Mouse (Mus musculus) G1E-ER4 (cell line): ENCODE measurements around the gene 3110001I22Rik. TPM values are rescaled to one million over a fixed set of nuclear protein-coding genes. Genes with fewer than 3 reads are reported as not detected.

Experiments
- GATA1 ChIP-seq: IDR thresholded peaks from one replicate; pipeline ENCODE4 v1.8.0; 2012; ENCODE audit warnings: low read length, inconsistent platforms
- polyA plus RNA-seq: library from polyadenylated mRNA; stranded (reverse); fragments of >175 nt; gene quantifications from 2 replicates; pipeline ENCODE4 v1.2.3, GENCODE M21; 2012

3110001I22Rik gene
- polyA plus RNA-seq = 0.39 and 0.67 TPM in 2 replicates

DNA sequence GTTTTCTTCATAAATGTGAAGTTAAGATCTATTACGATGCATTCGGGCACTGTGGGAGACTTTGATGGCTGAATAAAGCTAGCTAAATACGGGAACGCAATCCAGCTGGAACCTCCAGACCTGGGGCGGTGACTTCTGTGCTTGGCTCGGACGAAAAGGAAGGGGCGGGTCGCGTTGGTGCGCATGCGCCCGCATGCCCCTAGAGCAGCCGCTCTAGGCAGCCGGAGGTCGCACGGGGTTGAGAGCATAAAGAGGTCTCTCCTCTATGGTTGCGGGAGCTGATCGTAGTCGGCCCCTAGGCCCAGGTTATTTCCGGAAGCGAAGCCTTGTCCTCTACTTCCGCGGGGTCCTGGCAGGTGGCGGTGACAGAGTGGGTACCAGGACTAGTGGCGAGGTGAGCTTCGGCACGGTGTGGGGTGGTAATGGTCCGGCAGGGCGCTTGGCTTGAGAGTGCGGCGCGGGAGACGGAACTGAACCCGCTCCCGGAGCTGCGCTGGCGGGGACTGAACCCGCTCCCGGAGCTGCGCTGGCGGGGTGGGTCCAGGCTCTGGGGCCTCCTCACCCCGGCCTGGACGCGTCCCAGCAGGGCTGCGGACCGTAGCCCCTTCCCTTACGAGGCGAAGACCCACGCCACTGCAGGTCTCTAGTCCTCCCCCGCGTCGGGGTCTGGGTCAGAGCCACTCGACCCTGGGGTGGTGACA, at the start of gene 3110001I22Rik, which contains the start of gene Bfar:
Gene 3110001I22Rik, plus strand, starts transcription at position 245 of the 701 bp plus-strand sequence.
Gene Bfar, plus strand, starts transcription at position 174 of the 701 bp plus-strand sequence.
- TF ChIP-seq GATA1 = no peak

DNA sequence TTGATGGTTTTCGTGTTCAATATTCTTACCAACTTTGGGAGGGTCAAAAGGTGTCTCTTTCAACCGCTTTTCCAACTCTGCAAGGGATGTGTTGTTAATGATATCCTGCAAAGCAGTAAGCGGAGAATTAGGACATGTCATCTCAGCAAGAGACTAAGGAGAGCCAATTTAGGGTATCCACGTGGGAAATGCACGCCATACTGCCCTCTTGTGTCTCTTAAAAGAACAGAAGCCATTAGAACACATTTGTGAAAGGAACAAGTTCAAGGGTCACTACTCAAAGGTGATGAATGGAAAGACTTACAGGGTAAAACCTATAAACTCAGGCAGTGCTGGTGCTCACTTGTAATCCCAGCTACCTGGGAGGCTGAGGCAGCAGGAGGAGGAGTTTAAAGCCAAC, 43.4 kb upstream of the 3110001I22Rik start:
- no peak for TF ChIP-seq GATA1

DNA sequence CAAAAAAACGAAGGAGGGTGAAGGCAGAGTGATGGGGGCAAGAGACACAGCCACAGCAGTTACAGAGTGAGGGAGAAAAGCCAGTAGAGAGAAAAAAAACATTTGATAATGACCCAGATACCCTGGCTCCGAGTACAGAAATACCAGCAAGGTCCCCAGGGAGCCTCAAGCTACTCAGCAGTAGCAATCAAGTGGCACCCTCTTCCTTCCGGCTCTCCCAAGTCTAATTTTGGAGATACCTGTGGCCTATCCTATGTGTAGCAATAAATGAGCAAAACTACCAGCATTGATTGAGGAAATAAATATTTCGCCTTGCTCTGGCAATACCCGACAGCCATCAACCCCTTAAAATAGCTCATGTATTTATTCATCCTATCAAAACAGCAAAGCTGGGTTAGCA, 32.2 kb upstream of the 3110001I22Rik start:
- TF ChIP-seq GATA1 = no peak

DNA sequence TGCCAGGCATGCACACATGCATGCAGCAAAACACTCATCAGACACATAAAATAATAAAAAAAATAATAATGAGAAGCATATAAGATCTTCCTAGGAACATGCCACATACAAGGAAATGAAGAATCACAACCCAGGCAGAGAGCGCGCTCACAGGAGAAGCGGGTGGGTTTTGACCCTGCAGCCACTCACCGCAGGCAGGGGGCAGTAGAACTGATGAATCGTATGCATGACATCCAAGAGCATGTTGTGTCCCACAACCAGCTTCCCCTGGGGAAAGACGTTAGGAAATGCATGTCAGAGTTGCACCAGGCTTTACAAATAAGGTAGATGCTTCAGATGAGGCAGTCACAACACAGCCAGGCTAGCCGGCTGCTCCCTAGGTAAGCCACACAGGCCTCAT, 31.7 kb upstream of the 3110001I22Rik start:
- no peak for TF ChIP-seq GATA1

DNA sequence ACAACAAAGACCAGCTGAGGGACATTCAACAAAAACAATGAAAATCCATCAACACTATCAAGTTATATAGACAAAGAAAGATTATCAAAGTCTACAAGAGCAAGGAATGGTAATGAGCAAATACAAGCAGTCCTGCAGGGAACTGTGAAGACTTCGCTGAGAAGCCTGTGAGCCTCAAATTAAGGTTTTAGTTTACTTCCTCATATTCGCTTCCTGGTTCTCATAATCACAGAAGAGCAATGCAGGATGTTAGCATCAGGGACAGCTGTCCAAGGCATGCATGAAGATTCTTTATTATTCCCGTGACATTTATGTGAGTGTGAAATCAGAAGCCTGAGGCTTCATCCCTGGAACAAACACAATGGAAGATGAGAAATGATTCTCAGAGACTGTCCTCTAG, 27.3 kb upstream of the 3110001I22Rik start:
- no peak for TF ChIP-seq GATA1

DNA sequence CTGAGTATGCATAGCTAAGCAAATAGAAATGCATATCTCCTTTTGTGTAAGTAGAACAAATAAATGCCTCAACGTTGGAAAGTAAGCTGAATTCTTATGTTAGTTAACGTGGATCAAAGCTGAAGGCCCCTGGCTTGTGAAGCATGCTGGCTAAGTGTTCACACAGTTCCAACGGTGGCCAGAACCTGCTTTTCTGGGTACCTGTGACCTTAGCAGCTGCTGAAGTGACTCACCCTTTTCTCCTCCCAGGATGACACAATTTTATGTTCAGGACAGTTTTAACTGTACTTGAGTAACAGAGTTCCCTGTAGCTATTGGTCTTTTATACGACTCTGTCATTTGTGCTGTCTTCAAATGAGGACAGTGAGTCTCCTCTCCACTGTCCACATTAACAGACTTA, 25.8 kb upstream of the 3110001I22Rik start:
- TF ChIP-seq GATA1 = no peak

DNA sequence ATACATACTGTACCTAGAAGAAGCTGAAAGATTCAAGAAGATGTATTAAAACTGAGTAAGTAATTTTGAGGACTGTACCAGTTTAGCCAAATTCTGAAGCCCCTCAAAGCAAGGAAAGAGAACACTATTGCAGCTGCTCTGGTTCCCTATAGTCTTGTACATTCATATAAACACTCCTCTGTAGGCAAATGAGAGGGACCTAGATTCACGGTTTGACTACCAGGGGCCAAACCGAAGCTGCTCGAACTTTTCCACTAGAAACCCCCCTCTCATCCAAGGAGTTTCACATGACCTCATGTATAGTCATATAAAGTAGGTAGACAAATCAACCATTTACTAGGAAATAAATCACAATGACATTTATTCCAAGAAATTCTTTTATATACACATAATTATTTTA, 12.8 kb upstream of the 3110001I22Rik start:
- no peak for TF ChIP-seq GATA1

DNA sequence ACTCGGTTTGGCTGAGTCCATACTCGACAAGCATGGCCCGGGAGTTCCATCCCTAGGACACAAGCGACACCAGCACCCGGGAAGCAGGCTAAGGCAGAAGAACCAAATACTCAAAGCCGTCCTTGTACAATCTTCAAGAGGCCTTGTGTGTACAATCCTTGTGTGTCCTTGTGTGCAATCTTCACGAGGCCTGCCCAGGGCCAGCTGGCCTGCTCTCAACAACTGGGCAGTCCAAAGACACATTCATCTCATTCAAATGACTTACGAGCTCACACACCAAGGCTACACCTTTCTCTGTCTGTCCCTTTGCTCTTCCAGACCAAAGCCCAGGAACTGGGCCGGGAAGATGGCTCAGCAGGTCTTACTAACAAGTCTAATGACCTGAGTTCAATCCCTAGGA, 11.0 kb upstream of the 3110001I22Rik start:
- no peak for TF ChIP-seq GATA1

DNA sequence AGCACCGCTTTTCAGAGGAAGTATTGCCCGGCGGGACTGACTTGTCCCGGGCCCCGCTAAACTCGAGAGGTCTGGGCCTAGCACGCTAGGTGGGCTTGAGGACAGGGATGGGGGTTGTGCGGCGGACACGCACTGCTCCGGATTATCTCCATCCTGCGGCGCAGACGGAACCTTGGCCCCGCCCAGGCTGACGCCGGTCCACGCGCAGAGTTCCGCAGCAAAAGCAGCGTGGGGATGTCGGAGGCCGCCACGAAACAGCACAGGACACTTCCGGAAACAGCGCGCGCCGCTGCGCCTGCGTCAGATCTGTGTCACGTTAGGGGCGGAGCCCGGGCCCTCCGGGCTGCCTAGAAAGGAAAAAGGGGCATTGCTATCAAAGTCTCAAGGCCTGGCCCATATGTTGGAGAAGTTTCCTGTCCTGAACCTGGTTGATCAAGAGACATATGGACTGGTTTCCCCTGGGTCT, 3.8 kb upstream of the 3110001I22Rik start, which contains the start of gene Parn:
Gene Parn, minus strand, starts transcription at position 293 of the 466 bp plus-strand sequence.
- TF ChIP-seq GATA1 = no peak

DNA sequence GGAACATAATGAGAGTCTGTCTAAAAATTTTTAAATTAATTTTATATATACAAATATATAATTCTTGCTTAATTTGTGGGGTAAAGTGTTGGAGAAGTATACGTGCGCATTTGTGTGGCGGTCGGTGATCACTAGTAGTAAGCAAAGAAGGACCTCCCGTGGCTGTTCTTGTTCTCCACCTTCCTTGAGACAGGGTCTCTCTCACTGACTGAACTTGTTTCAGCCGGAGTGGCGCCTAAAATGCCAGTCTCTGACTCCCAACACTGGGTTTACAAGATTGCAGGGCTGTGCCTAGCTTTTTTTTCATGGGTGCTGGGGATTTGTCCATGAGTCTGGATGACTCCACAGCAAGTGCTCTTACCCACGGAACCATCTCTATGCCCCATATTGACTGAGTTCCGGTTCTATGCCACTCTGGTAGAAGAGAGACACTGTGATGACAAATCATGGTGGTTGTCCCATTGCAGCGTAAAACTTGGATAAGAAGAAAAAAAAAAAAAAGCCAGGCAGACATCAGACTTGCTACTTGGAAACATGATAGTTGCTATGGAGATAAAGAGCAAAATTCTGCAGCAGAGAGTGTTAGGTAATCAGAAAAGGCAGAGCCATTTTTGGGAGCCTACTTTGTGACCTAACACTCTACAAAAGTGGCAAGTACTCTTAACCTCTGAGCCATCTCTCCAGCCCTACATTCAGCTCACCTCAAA, 3.2 kb upstream of the 3110001I22Rik start:
- TF ChIP-seq GATA1 = peak; percentile 9

DNA sequence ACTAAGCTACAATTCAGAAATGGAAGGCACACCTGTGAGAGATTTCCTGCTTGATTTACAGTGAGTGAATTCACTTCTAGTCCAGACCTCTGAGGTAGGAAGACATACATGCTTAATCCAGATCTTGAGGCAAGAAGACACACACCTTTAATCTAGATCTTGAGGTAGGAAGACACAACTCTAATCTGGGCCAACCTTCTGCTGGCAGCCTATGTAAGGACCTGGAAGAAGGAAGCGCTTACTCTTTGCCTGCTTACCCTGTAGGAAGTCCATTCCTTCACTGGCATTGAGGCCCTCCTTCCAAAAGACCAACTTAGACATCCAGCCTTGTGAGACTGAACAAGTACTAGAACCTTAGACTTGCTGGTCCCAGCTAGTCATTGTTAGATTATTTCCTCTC, 2.4 kb upstream of the 3110001I22Rik start:
- no peak for TF ChIP-seq GATA1

DNA sequence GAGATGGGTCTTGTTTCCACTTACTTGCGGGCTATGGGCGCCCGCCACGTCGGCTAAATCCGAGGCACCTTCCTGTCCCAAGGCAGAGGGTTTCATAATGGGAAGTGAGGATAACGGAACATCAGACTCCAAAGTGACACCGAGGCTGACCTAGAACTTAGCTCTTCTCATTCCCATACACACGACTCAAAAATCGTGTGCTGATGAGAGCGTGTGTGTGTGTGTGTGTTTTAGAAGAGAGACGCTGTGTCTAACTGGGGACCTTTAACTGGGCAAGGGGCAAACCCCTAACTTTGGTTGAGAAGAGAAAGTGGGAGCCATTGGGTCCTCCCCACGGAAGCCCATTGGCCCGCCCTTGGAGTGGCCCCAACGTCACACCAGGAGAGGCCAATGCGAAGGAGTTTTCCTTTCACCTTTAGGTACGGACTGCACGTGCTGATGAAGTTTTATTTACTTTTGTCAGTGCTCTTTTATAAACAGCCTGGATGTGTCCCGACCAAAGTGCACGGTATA, 713 bp downstream of the 3110001I22Rik start:
- TF ChIP-seq GATA1 = no peak

DNA sequence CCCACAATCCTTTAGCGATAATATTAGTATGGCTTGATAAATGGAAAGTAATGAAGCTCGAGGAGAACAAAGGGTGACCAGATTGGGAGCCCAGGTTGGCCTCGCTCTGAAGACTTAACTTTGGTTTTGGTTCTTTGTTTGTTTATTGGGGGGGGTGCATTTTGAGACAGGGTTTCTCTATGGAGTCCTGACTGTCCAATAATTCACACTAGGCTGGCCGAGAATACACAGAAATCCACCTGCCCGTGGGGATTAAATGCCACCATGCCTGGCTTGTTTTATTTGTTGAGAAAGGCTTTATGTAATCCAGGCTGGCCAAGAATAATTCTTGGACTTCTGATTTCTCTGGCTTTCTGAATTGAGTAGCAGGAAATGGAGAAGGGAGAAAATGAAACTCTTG, 1.4 kb downstream of the 3110001I22Rik start:
- no peak for TF ChIP-seq GATA1

DNA sequence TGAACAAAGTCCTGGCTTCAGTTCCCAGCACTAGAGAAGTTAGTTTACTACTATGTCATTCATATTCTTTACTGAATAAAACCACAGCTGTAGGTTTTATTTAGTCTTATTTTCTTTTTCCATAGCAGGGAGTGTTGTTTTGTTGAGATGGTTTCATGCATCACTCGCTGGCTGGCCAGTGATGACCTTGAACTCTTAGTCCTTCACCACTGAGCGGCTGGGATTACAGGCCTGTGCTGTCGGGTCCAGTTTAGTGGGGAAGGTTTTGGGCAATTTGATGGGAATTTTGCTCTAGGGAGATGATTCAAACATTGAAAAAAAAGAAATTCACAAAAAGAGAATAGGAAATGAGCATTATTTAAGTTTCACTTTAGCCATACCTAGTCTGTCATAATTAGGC, 2.8 kb downstream of the 3110001I22Rik start:
- no peak for TF ChIP-seq GATA1

DNA sequence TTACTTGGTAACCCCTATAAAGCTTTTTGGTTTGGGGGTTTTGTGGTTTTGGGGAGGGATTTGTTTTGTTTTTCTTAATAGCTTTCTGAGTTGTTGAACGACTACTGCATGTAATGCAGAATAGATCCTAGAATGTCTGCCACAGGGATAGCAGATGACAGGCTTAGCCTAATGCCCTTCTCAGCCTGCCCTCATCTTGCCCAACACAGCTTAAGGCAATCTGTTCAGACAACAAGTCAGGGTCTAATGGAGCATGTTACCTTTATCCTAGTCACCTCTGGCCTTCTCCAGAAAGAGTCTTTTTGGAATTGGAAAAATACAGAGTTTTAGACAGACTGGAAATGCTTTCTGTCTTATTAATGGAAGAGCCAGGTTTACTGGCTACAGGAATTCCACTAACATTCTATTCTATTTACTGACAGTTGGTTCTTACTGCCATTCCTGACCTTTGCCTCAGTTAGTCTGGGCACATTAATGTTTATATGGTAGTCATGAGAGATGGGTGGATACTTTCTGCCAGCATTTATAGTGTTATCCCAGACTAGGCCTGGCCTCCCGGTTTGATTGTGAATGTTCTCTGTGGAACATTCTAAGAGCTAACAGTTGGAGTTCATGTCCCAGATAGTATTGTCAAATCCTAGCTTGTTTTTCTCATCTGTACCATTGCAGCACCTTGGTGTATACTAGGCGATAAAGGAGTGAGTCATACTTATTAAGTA, 7.0 kb downstream of the 3110001I22Rik start:
- TF ChIP-seq GATA1 = no peak

DNA sequence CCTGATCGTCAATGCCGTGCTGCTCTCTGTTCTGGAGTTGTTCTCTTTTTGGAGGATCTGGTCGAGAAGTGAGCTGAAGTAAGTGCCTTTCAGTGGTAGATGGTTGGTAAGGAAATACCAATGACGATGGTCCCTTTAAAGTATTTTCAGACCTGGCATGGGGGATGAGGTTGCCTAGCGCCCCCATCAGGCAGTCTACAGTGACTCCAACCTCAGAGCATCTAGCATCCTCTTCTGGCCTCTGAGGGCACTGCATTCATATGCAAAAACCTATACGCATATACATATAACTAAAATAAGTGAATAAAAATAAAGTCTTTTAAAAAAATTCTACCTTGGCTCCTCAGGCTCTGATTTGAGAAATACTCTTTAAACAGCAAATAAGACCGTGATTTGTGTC, 27.3 kb downstream of the 3110001I22Rik start:
- no peak for TF ChIP-seq GATA1
